Mouse (Mus musculus): ENCODE results near the gene Agtpbp1.

DNA sequence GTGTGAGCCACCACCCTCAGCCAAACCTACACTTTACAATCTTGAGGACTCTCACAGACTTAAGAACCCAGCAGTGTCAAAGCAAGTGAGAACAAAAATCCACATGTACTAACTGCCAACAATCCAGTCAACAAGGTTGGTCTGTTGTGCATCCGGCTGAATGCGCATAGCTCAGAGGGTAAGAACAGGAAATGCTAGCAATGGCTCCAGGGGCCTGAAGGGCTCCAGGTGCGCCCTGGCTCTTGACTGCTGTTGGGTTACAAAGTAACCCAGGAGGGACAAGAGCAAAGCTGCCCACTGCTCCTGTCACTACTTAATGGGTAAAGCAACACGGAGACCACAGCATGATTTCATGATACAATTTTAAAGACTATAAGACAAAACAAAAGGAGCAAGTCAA is 81.4 kb downstream of the Agtpbp1 start:
- TF ChIP-seq REST (IDR thresholded peaks at IDR 0.05; ENCODE audit: insufficient read depth, insufficient read length): no peak
- no peak for TF ChIP-seq POLR2A (IDR thresholded peaks at IDR 0.05; ENCODE audit: insufficient read length, low read depth)
- TF ChIP-seq E2F4 (IDR thresholded peaks at IDR 0.05; ENCODE audit: insufficient read depth): no peak
- no peak for TF ChIP-seq CEBPB (IDR thresholded peaks at IDR 0.05; ENCODE audit: insufficient read depth, poor library complexity, severe bottlenecking)
- TF ChIP-seq POLR2AphosphoS2 (IDR thresholded peaks at IDR 0.05; ENCODE audit: insufficient read length, low read depth): no peak
- TF ChIP-seq MYOG (IDR thresholded peaks at IDR 0.05; ENCODE audit: control insufficient read depth in 1 of 3, insufficient read depth in 1 of 3, insufficient read length in 2 of 3, low read depth in 2 of 3): no peak
- TF ChIP-seq MYOD1 (IDR thresholded peaks at IDR 0.05; ENCODE audit: control insufficient read depth in 1 of 3, insufficient read length in 2 of 3, low read depth in 2 of 3): no peak
